Mouse (Mus musculus) MEL (cell line): ENCODE data around the gene Agbl1. TPM values are rescaled to one million over a fixed set of nuclear protein-coding genes. Genes with fewer than 3 reads are reported as not detected.

Experiments
- DNase-seq: peaks from one replicate; pipeline ENCODE4 v3.0.0; 2011; ENCODE audit warnings: low read depth, low spot score
- H3K27ac ChIP-seq: 2 replicates; pipeline ENCODE4 v1.5.1; 2012; ENCODE audit warnings: low read depth, mild to moderate bottlenecking, control low read depth, low read length, moderate library complexity; ENCODE audit not compliant: control insufficient read depth
- H3K27me3 ChIP-seq, 2 experiments: fragments of 150-350 bp in 1 of 2; sonication (generic) in 1 of 2; 2 replicates each; pipeline ENCODE4 v1.6.1; 2012; ENCODE audit warnings: low read length in 2 of 2, mild to moderate bottlenecking in 2 of 2, improper control_type of control experiment in 1 of 2, moderate library complexity in 1 of 2; ENCODE audit not compliant: insufficient read depth in 2 of 2, control insufficient read depth in 1 of 2
- H3K36me3 ChIP-seq, 2 experiments: 2 replicates each; pipeline ENCODE4 v1.6.1; 2012 to 2014; ENCODE audit warnings: low read length in 2 of 2, improper control_type of control experiment in 1 of 2, inconsistent platforms in 1 of 2, mild to moderate bottlenecking in 1 of 2; ENCODE audit not compliant: insufficient read depth in 2 of 2, control insufficient read depth in 1 of 2
- H3K4me1 ChIP-seq, 2 experiments: fragments of 150-350 bp in 1 of 2; sonication (generic) in 1 of 2; 2 replicates each; pipeline ENCODE4 v1.6.1; 2012; ENCODE audit warnings: low read length in 2 of 2, improper control_type of control experiment in 1 of 2, mild to moderate bottlenecking in 1 of 2; ENCODE audit not compliant: insufficient read depth in 2 of 2, control insufficient read depth in 1 of 2
- H3K4me3 ChIP-seq, 2 experiments: fragments of 150-350 bp in 1 of 2; sonication (generic) in 1 of 2; 2 replicates each; pipeline ENCODE4 v1.5.1; 2012; ENCODE audit warnings: low read depth in 2 of 2, low read length in 2 of 2, mild to moderate bottlenecking in 2 of 2, moderate library complexity in 2 of 2, control low read depth in 1 of 2, improper control_type of control experiment in 1 of 2; ENCODE audit not compliant: control insufficient read depth in 1 of 2, insufficient read depth in 1 of 2
- H3K79me2 ChIP-seq: 2 replicates; pipeline ENCODE4 v1.6.1; 2012; ENCODE audit warnings: mild to moderate bottlenecking, low read length, moderate library complexity; ENCODE audit not compliant: control insufficient read depth, poor library complexity, insufficient read depth
- H3K9ac ChIP-seq: 2 replicates; pipeline ENCODE4 v1.6.1; 2012; ENCODE audit warnings: low read depth, mild to moderate bottlenecking, control low read depth, low read length, moderate library complexity; ENCODE audit not compliant: control insufficient read depth, poor library complexity, severe bottlenecking
- H3K9me3 ChIP-seq: fragments of 150-350 bp; sonication (generic); replicated peaks from 2 replicates; pipeline ENCODE4 v1.6.1; 2012; ENCODE audit warnings: mild to moderate bottlenecking, low read length, improper control_type of control experiment, moderate library complexity; ENCODE audit not compliant: insufficient read depth
- BHLHE40 ChIP-seq: IDR thresholded peaks from 2 replicates; pipeline ENCODE4 v1.6.1; 2012; ENCODE audit warnings: low read depth, mild to moderate bottlenecking, inconsistent platforms, low read length, improper control_type of control experiment, borderline replicate concordance
- CHD1 ChIP-seq: IDR thresholded peaks from 2 replicates; pipeline ENCODE4 v1.6.1; 2012; ENCODE audit warnings: low read depth, mild to moderate bottlenecking, inconsistent platforms, low read length, improper control_type of control experiment
- CHD2 ChIP-seq: IDR thresholded peaks from 2 replicates; pipeline ENCODE4 v1.6.1; 2011; ENCODE audit warnings: low read length, improper control_type of control experiment
- CTCF ChIP-seq, 3 experiments: IDR thresholded peaks in 2 of 3; conservative IDR thresholded peaks in 1 of 3; 2 replicates each; pipeline ENCODE4 v1.5.1; 2011 to 2012; ENCODE audit warnings: low read length in 3 of 3, low read depth in 2 of 3, mild to moderate bottlenecking in 2 of 3, improper control_type of control experiment in 1 of 3, inconsistent platforms in 1 of 3, mixed read lengths in 1 of 3, moderate library complexity in 1 of 3; ENCODE audit not compliant: control insufficient read depth in 1 of 3, insufficient read depth in 1 of 3, poor library complexity in 1 of 3, severe bottlenecking in 1 of 3
- ETS1 ChIP-seq: IDR thresholded peaks from 2 replicates; pipeline ENCODE4 v1.6.1; 2012; ENCODE audit warnings: low read depth, mild to moderate bottlenecking, inconsistent platforms, low read length, improper control_type of control experiment, moderate library complexity
- GABPA ChIP-seq: IDR thresholded peaks from 2 replicates; pipeline ENCODE4 v1.6.1; 2012; ENCODE audit warnings: low read depth, mild to moderate bottlenecking, inconsistent platforms, low read length, improper control_type of control experiment, moderate library complexity
- GATA1 ChIP-seq: IDR thresholded peaks from 2 replicates; pipeline ENCODE4 v1.6.1; 2011; ENCODE audit warnings: low read depth, low read length, improper control_type of control experiment
- HCFC1 ChIP-seq: IDR thresholded peaks from 2 replicates; pipeline ENCODE4 v1.6.1; 2012; ENCODE audit warnings: low read depth, mild to moderate bottlenecking, inconsistent platforms, low read length, improper control_type of control experiment, moderate library complexity
- MAFK ChIP-seq: IDR thresholded peaks from 2 replicates; pipeline ENCODE4 v1.6.1; 2011; ENCODE audit warnings: low read depth, mild to moderate bottlenecking, low read length, improper control_type of control experiment, borderline replicate concordance
- MAX ChIP-seq: IDR thresholded peaks from 2 replicates; pipeline ENCODE4 v1.6.1; 2011; ENCODE audit warnings: low read length, improper control_type of control experiment
- MEF2A ChIP-seq: IDR thresholded peaks from 2 replicates; pipeline ENCODE4 v1.6.1; 2014; ENCODE audit warnings: low read depth, mild to moderate bottlenecking, inconsistent platforms, low read length, improper control_type of control experiment; ENCODE audit not compliant: poor library complexity, insufficient replicate concordance, severe bottlenecking; ENCODE audit errors: extremely low read depth
- MYB ChIP-seq: IDR thresholded peaks from 2 replicates; pipeline ENCODE4 v1.6.1; 2011; ENCODE audit warnings: mild to moderate bottlenecking, low read depth, low read length, improper control_type of control experiment
- NRF1 ChIP-seq: IDR thresholded peaks from 2 replicates; pipeline ENCODE4 v1.6.1; 2014; ENCODE audit warnings: low read depth, mild to moderate bottlenecking, inconsistent platforms, low read length, improper control_type of control experiment, moderate library complexity; ENCODE audit not compliant: poor library complexity, insufficient read depth, severe bottlenecking
- POLR2AphosphoS2 ChIP-seq: IDR thresholded peaks from 2 replicates; pipeline ENCODE4 v1.6.1; 2011; ENCODE audit warnings: low read length, improper control_type of control experiment
- POLR2AphosphoS5 ChIP-seq: IDR thresholded peaks from 2 replicates; pipeline ENCODE4 v1.6.1; 2012; ENCODE audit warnings: low read depth, borderline replicate concordance, mild to moderate bottlenecking, inconsistent platforms, low read length, moderate library complexity, mixed read lengths
- TAL1 ChIP-seq: IDR thresholded peaks from 2 replicates; pipeline ENCODE4 v1.6.1; 2012; ENCODE audit warnings: mild to moderate bottlenecking, inconsistent platforms, low read length, moderate library complexity, mixed read lengths
- ZMIZ1 ChIP-seq: IDR thresholded peaks from 2 replicates; pipeline ENCODE4 v1.6.1; 2012; ENCODE audit warnings: low read depth, mild to moderate bottlenecking, inconsistent platforms, low read length, improper control_type of control experiment, moderate library complexity
- ZNF384 ChIP-seq: IDR thresholded peaks from 2 replicates; pipeline ENCODE4 v1.6.1; 2012; ENCODE audit warnings: low read depth, mild to moderate bottlenecking, inconsistent platforms, low read length, improper control_type of control experiment
- polyA plus RNA-seq, 2 experiments: library from polyadenylated mRNA; stranded (reverse) in 1 of 2; unstranded in 1 of 2; fragments of >175 nt in 1 of 2; fragments of >200 nt in 1 of 2; gene quantifications; 2 replicates each; pipeline versions ENCODE4 v1.2.1 to v1.2.4; 2012; ENCODE audit warnings: low replicate concordance in 2 of 2, low read depth in 1 of 2; ENCODE audit not compliant: insufficient read length in 2 of 2, insufficient read depth in 1 of 2, missing spikeins in 1 of 2
- total RNA-seq: library from RNA; depleted of rRNA; stranded (reverse); fragments of 300-350 nt; gene quantifications from 2 replicates; pipeline ENCODE4 v1.2.3, GENCODE M21; 2012

Agbl1 gene
- total and polyA plus RNA-seq, 3 experiments: not detected

DNA sequence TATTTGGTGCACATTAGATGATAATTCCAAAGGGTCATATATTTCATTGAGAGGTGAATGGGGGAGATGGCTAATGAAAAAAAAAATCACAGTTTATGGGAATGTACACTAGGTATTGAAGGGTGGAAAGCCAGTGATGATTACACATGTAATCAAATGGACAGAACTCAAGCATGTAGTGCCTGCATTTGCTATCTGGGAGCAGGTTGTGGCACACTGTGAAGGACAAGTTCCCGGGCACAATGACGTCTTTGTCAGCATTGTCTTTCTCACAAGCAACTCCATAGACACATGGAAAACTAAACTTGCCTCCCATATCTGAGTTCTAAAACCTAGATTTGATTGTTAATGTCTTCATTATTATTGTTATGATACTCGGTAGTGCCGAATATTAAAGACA lies 209.3 kb downstream of the Agbl1 start:
- no peaks in the 10 kb centered on the region for H3K79me2 ChIP-seq
- TF ChIP-seq MEF2A (no peak), GABPA (no peak), MYB (no peak)
- TF ChIP-seq, all 39 proteins: peak for 0
- Histone ChIP-seq H3K27ac (no peak overlapping the region), H3K27me3 (no peaks in the 10 kb centered on the region), H3K4me3 (no peak overlapping the region), H3K9ac (no peak overlapping the region), H3K4me1 (no peaks in the 10 kb centered on the region), H3K9me3 (no peaks in the 10 kb centered on the region), H3K36me3 (no peaks in the 10 kb centered on the region)
- no peak for DNase-seq

- TF ChIP-seq POLR2AphosphoS2: no peak
- no peak for TF ChIP-seq BHLHE40
- no peak for TF ChIP-seq POLR2AphosphoS5
- no peak for TF ChIP-seq ETS1
- TF ChIP-seq MAFK: no peak
- no peak for TF ChIP-seq CHD1
- no peak for TF ChIP-seq HCFC1
- no peak for TF ChIP-seq TAL1
- TF ChIP-seq NRF1: no peak
- TF ChIP-seq, all 39 proteins: peak for 0
- no peak overlapping the region for H3K9ac ChIP-seq
- H3K36me3 ChIP-seq: no peaks in the 10 kb centered on the region
- no peak overlapping the region for H3K4me3 ChIP-seq
- H3K9me3 ChIP-seq: no peaks in the 10 kb centered on the region; the same call in 1 of the 2 replicates
- DNase-seq: no peak
- no peaks in the 10 kb centered on the region; a peak in 1 of 4 replicates for H3K4me1 ChIP-seq
- H3K27ac ChIP-seq: no peak overlapping the region
- H3K27me3 ChIP-seq: no peaks in the 10 kb centered on the region
- H3K79me2 ChIP-seq: no peaks in the 10 kb centered on the region
Observed at GRCm38 (mm10) chr7:76462361-76463001, 232.8 kb downstream of the Agbl1 start.

- H3K9ac ChIP-seq: no peak overlapping the region
- H3K79me2 ChIP-seq: no peaks in the 10 kb centered on the region
- DNase-seq: peak; percentile 12
- H3K27me3 ChIP-seq: no peaks in the 10 kb centered on the region
- H3K27ac ChIP-seq: no peak overlapping the region
- H3K9me3 ChIP-seq: no peaks in the 10 kb centered on the region; the same call in 1 of the 2 replicates
- no peaks in the 10 kb centered on the region for H3K36me3 ChIP-seq
- H3K4me3 ChIP-seq: no peak overlapping the region
- TF ChIP-seq HCFC1 (no peak), ZMIZ1 (no peak), MAX (no peak), CTCF (IDR thresholded peaks at IDR 0.05 in 2 of 3, conservative IDR thresholded peaks at IDR 0.05 in 1 of 3; ENCODE audit: control insufficient read depth in 1 of 3, insufficient read depth in 1 of 3, low read depth in 2 of 3, low read length in 3 of 3, poor library complexity in 1 of 3, severe bottlenecking in 1 of 3) (no peak), ETS1 (peak; percentile 6; the same call in 1 of the 2 replicates), GATA1 (no peak), ZNF384 (0 out of 2 replicates have a peak, but pooled peaks have one; percentile 22), CHD2 (no peak)
- TF ChIP-seq, all 39 proteins: peak for 2
- no peaks in the 10 kb centered on the region; a peak in 1 of 4 replicates for H3K4me1 ChIP-seq
Observed at GRCm38 (mm10) chr7:76466427-76466826, 236.7 kb downstream of the Agbl1 start.
